Mouse (Mus musculus) cerebellum, adult 11 months (tissue): ENCODE data around the gene Fam151b.

Source experiments
- DNase-seq: peaks from one replicate; pipeline ENCODE4 v3.0.0; 2022

Gene Fam151b

DNA sequence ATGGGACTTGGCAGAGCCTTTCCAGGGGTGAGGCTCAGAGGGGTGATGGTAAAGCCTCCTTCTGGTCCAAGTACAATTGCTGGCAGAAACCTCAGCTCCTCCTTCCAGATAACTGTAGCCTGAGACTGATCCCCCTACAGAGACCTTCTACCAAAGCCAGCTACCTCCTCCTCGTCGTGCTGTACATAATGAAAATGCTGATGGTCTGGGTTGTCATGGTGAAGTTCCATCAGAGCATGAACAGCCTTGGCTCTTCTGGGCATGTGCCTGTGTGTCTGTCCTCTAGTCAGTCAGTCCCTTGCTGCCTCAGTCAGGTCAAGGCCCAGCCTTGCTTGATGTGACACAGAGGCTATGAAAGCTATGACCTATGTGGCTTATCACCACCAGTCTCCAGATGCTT, 73.3 kb downstream of the Fam151b start:
- no peak for DNase-seq

DNA sequence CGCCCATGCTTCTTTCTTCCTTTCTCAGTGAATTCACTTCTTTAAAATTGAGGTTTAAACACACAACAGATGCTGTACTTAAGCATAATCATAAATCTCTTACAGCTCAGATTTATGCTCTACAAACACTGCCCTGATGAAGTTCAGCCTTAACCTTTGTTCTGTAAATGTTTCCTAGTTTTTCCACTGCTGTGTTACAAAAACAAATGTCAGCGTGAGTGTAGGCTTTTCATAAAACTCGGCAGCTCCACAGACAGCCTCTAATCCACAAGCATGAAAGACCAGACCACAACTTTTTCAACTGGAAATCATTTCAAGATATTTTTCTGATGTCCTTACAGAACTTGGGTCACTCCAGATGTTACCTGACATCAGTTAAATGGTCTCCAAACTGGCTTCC, 80.3 kb downstream of the Fam151b start:
- no peak for DNase-seq

GRCm38 (mm10) chr13:92402063-92402462, 81.8 kb downstream of the Fam151b start:
- no peak for DNase-seq
